Mouse (Mus musculus) right cerebral cortex, postnatal 14 days (tissue): ENCODE measurements at regions not wholly inside any gene's neighbourhood (a gene's known extent, or its start where the extent isn't known, plus 50 kb on each side); places are given as distances from the start of the nearest gene placed in this dataset.

ENCODE experiments used
- DNase-seq: peaks from one replicate; pipeline ENCODE4 v3.0.0; 2022

- DNase-seq: no peak
Observed at GRCm38 (mm10) chr8:97477098-97477457, 1588.7 kb upstream of the Got2 start.

- no peak for DNase-seq
Observed at GRCm38 (mm10) chr8:97476430-97477097, 1588.2 kb upstream of the Got2 start.

- DNase-seq: no peak
Observed at GRCm38 (mm10) chr8:97473326-97473725, 1585.0 kb upstream of the Got2 start.

- DNase-seq: no peak
Observed at GRCm38 (mm10) chr8:97461478-97461877, 1573.1 kb upstream of the Got2 start.

- DNase-seq: peak; percentile 3
Observed at GRCm38 (mm10) chr8:97447696-97448095, 1559.3 kb upstream of the Got2 start.

- DNase-seq: no peak
Observed at GRCm38 (mm10) chr8:97441483-97441882, 1553.1 kb upstream of the Got2 start.

- DNase-seq: no peak
Observed at GRCm38 (mm10) chr8:97433584-97433983, 1545.2 kb upstream of the Got2 start.

- DNase-seq: no peak
Observed at GRCm38 (mm10) chr8:97431467-97431866, 1543.1 kb upstream of the Got2 start.

GRCm38 (mm10) chr8:97422331-97422730, 1534.0 kb upstream of the Got2 start:
- DNase-seq: no peak

GRCm38 (mm10) chr8:97414742-97415141, 1526.4 kb upstream of the Got2 start:
- DNase-seq: no peak

- no peak for DNase-seq
Observed at GRCm38 (mm10) chr8:97403308-97403707, 1515.0 kb upstream of the Got2 start.

- DNase-seq: no peak
Observed at GRCm38 (mm10) chr8:97397327-97397719, 1509.0 kb upstream of the Got2 start.

GRCm38 (mm10) chr8:97396634-97397326, 1508.4 kb upstream of the Got2 start:
- no peak for DNase-seq

GRCm38 (mm10) chr8:97389651-97390050, 1501.3 kb upstream of the Got2 start:
- DNase-seq: no peak

- DNase-seq: no peak
Observed at GRCm38 (mm10) chr8:97389149-97389548, 1500.8 kb upstream of the Got2 start.

- DNase-seq: no peak
Observed at GRCm38 (mm10) chr8:97374911-97375771, 1486.8 kb upstream of the Got2 start.

GRCm38 (mm10) chr8:97346630-97347029, 1458.3 kb upstream of the Got2 start:
- no peak for DNase-seq

GRCm38 (mm10) chr8:97315497-97315896, 1427.2 kb upstream of the Got2 start:
- no peak for DNase-seq

GRCm38 (mm10) chr8:97308304-97308703, 1420.0 kb upstream of the Got2 start:
- DNase-seq: no peak

GRCm38 (mm10) chr8:97270582-97270981, 1382.2 kb upstream of the Got2 start:
- no peak for DNase-seq

GRCm38 (mm10) chr8:97260964-97261363, 1372.6 kb upstream of the Got2 start:
- DNase-seq: no peak

- no peak for DNase-seq
Observed at GRCm38 (mm10) chr8:97254169-97254568, 1365.8 kb upstream of the Got2 start.

- DNase-seq: no peak
Observed at GRCm38 (mm10) chr8:97252232-97252631, 1363.9 kb upstream of the Got2 start.

- peak; percentile 5 for DNase-seq
Observed at GRCm38 (mm10) chr8:97251458-97251865, 1363.1 kb upstream of the Got2 start.
